Mouse (Mus musculus) frontal cortex, postnatal 14 days (tissue): ENCODE measurements around the gene Ccdc146.
"Not testable (repeated sequence)": the region's sequence is repeated elsewhere in the genome, so short reads cannot be mapped to it uniquely, and the experiment has no call there.

Experiments
- DNase-seq, 2 experiments: peaks; one replicate each; pipeline ENCODE4 v3.0.0; 2022; ENCODE audit warnings: low spot score in 2 of 2

Ccdc146 gene

DNA sequence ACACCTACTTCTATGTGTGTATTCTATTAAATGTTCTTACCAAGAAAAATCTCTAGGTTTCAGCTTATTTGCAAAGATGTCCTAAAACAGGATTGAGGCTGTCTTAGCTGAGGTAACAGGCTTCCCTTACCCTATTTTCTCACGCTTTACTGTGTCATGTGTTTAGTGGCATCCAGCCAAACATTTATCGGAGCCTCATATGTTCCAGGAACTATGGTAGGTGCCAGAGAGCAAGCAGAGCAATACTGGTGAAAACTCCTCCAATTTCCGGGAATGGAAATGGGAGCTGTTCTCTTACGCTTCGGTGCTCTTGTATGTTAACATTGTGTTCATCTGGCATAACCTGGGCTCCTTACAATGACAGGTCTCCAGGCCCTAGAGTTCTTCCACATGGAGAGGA lies 92.8 kb downstream of the Ccdc146 start:
- no peak for DNase-seq

DNA sequence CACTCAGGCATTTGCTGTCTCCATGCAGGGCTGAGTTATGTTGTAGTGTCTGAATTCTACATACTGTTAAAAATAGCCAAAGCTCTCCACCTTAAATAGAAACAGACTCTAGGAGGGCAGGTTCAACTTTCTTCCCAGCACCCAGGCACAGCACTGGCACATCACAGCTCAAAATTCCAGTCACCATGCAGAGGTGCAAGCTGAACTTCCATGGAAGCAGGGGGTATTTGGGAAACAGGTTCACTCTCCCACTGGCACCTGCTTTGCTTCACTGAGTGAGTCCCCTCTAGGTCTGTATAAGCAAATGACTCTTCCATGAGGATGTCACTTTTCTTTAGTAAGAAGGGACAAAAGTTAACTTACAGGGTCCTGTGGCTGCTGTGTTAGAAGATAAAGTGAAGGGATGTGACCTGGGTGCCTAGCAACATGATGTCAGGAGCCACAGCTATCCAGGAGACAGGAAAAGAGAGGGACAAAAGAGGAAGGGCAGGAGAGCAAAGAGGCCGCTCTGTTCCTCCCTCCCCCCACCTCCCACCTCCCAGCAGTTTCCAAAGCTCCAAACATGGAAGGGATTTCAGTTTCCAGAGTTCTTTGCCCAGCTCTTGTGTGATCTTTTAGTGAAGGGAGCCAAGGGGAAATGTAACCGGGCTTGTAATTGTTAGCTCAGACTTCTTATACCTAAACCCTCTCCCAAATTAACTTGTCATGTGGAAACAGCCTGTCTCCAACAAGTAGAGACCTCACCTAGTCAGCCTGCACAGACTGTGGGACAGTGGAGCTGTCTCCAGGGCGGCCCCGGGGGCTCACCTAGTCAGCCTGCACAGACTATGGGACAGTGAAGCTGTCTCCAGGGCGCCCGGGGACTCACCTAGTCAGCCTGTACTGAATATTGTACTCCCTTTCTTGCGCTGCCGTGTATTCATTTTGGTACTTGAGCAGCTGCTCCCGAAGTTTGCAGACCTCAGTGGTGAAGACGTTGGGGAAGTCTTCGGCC lies 94.5 kb downstream of the Ccdc146 start:
- DNase-seq = no peak

DNA sequence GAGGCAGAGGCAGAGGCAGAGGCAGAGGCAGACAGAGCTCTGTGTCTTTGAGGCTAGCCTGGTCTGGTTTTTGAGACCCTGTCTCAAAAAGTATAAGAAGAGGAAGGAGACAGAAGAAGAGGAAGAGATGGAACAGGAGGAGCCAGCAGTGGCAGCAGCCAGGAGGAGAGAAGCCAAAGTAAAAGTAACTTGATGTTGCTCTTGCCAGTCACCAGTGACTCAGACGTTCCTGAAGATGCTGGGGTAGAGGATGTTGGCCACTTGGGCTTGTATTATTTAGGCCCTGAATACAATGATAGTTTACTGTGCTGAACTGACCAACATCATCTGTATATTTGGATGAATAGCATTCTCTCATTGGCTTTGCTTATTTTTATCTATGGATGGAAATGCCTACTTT lies 95.9 kb downstream of the Ccdc146 start:
- no peak for DNase-seq

DNA sequence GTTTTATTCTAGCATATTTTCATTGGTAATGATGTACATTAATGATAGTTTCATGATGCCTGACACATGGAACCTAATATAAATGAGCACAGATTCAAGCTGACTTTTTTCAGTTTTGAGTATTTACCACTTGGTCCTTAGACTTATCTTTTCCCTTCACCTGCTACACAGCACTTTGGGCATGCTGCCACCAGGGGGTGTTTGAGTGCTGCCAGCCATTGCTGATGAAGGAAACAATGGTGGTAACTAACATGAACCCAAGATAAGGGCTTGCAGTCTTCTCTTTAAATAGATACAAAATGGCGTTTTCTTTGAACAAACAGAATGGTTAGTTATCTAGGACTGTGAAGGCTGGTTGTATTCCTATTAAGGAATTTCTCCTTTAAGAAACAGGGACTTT lies 98.0 kb downstream of the Ccdc146 start:
- peak in 1 of 2 experiments; percentile 16 for DNase-seq

DNA sequence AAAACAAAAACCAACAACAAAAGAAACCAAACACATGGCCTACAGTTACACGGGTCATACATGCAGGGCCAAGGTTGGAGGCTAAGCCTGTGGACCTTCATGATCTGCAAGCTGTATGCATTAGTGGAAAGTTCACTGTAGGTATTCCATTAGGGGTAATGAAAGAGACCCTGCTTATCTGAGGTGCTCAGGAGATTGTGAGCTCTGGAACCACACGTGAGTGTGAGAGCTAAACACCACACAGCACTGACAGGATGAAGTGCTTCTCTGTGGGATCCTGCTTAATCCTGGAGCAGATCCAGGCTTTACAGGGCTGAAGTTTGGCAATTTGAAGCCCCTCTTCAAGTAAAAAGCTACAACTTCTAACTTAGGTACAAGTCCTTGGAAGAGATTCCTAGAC lies 104.3 kb downstream of the Ccdc146 start:
- no peak for DNase-seq

DNA sequence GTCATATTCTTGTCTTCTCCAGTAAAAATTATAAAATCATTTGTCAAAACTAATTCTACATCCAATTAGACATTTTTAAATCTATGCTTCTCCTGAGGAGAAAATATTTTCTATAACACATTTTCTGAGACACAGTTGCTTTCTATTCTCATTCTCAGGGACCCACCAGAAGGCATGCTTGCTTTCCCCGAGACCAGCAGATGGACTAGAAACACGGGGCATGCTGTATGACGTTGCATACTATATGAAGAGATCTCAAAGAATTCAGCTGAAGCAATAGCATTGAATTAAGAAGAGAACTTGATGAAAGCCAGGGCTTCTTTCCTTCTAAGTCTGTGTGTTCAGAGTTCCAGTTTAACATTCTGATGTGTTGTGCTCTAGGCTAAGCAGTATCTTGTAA lies 109.8 kb downstream of the Ccdc146 start:
- no peak for DNase-seq

DNA sequence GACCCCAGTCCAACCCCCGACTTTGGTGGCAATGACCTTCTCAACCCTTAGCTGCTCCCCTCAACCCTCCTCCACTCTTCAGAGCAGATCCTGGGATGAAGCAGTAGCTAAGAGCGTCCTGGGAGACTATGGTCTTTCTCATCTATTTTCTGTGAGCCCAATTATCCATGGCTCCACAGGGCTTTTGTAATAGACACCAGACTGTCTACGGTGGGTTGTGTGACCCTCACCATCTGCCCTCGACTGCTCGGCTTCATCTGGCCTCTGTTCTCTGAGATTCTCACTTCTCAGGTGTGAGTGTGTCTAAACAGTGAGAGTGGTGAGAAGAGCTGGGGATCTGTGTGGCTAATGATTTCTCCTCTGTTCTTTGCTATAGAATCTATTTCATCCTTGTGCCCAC lies 117.3 kb downstream of the Ccdc146 start:
- DNase-seq = no peak

DNA sequence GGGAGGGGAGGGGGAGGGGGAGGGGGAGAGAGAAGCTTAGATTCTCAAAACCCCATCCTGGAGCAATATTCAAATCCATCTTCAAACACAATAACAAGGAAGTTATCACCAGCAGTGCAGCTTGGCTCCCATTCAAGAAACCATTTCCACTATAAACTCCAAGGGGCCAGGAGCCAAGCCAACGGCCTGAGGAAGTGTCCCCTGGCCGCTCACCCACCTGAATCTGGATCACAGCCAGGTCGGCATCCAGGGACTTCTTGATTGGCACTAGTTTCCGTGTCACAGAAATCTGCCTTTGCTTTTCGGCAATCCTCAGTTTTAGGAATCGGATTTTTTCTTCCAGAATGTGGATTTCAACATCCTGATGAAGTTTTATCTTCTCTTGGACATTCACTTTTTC lies 123.5 kb downstream of the Ccdc146 start:
- no peak for DNase-seq

DNA sequence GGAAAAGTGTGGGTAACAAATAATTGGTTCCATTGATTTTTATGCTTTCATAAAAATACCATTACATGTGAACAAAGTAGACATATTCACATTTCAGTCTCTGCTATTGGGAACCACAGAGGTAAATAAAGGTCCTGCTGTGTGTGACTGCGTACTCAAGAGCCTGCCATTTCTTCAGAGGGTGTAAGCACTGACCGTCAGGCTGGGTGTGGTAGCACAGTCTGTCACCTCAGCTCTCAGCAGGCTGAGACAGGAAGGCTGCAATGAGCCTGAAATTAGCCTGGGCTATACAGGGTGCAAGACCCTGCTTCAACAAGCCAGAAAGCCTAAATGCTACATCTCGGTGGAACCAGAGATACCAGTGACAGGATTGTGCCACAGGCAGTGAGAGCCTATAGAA lies 124.4 kb downstream of the Ccdc146 start:
- no peak for DNase-seq

DNA sequence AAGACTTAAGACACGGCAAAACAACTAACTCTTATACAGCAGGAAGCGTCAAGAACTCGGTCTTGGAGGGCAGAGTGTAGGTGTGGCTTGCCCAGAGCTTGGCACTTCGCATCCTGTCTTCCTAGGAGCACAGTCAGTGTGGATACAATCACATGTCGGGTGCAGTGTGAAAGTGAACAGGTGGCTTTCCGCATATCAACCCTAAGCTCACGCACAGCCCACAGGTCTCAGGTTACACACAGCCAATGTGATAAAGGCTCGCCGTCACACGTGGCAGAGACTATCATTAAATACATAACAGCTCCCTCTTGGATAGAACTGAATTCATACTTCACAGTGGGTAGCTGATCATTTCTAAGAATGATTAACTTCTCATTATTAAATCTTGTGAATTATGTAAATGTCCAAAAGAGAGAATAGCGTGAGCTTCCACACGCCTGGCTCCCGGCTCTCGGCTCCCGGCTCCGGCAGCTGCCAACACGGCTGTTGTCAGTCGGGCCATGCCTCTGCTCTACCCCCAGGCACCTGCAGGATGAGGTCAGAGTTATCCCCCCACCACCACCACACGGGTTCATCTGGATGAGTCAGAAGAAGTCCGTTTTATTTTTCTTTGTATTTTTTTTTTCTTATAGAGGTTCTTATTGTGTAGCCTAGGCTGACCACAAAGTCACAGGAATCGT lies 125.3 kb downstream of the Ccdc146 start:
- no peak for DNase-seq

DNA sequence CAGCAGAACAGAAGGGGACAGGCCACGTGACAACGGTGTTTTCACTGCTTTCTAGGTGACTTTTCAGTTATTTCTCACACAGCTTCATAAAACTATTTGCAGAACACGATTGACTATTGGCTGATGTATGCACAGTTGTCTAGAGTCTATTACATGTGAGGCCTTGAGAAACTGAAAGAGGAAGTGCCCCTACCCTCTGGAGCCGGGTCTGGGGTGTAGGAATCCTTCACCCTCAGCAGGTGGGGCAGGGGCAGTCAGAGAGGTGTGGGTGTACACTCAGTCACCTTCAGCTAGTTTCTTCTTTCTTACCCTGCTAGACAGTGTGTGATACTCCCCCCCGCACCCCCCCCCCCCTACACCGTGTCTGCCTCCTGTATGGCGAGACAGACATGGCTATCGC lies 128.8 kb downstream of the Ccdc146 start:
- DNase-seq = no peak

DNA sequence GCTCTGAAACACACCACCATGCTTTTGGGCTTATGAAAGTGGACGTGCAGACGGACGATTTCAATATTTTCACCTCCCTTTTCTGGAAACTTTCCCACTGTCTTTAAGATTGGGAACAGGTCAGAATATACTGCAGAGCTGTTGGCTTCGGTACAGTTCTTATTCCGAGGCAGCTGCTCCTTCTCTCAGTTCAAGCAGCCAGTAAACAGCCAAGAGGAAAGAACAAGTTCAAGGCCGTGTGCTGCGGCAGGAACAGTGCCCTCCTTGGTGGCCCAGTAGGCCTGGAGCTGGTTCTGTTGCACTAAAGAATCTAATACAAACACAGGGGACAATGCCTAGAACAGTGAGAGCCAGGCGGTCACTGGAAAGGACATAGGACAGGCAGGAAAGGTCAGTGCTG lies 133.9 kb downstream of the Ccdc146 start:
- DNase-seq = no peak

DNA sequence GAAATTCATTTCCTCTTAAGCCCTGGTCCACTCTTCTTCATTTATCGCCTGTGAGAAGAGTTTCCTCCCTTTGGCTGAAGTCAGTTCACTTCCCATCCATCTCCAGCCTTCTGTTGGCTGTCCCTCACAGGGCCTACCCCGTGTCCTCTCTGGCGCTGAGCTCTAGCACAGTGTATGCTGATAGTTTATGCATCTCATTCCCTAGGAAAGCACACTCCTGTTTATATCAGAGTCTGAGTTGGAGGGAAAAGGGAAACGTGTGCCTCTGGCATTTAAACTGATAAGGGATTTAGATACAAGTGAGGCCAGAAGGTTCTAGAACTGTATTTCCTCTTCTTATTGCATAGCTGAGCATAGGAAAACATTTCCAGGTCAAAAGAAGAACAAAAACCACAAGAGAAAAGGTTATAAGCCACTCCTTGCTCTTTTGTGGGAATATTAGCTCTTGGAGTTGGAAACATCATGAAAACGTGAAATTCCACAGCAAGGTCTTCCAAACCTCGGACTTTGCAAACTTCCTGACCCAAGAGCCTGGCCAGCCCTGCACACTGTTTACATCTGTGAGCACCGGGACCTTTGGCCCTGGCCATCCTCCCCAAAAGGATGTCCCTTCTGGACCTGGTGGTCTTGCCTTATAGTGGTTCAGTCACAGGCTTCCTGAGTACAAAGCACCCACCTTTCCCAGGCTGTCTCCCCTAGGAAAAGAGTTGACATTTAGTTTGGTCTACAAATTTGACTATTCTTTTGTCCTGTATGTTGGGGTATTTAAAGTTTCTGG lies 135.6 kb downstream of the Ccdc146 start:
- DNase-seq = no peak

DNA sequence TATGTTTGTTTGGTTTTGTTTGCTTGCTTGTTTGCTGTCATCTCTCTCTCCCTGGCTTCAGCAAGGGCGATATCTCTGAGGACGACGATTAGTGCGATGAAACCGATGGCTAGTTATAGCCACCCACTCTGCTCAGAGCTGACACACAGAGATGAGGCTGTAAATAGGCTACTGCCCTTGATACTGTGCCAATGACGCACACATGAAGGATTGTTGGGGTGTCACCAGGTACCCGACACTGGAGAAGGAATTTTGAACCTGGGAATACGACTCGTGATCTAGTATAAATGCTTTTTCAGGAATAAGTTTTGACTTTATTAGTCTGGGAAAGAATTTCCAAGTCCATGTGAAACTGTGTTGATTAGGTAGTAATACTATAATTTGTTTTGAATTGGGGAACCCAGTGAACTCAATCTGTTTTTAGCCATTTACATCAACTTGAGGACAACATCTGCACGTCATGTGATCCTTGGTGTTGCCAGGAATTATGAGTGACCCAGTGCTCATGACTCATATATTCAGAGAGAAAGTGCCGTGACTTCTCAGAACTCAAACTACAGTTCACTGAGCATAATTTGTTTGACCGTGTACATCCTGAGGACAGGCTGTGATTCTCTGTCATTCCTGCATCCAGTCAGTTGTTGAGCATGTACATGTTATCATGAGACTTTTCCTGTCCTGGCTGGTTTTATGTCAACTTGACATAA lies 141.0 kb downstream of the Ccdc146 start:
- DNase-seq = no peak

DNA sequence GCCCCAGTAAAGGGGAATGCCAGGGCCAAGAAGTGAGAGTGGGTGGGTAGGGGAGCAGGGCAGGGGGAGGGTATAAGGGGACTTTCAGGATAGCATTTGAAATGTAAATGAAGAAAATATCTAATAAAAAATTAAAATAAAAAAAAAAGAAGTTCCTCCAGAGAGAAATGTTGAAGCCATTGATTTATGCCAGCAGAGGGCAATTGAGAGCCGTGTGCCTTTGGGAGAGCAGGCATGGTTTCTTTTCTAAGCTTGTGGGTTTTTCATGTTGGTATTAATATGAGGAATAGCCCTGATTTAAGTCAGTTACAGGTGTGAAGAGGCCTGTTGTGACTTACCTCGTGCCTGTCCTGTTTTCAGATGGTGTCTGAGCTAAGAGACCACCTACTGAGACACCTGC lies 146.8 kb downstream of the Ccdc146 start:
- not testable (repeated sequence) for DNase-seq

DNA sequence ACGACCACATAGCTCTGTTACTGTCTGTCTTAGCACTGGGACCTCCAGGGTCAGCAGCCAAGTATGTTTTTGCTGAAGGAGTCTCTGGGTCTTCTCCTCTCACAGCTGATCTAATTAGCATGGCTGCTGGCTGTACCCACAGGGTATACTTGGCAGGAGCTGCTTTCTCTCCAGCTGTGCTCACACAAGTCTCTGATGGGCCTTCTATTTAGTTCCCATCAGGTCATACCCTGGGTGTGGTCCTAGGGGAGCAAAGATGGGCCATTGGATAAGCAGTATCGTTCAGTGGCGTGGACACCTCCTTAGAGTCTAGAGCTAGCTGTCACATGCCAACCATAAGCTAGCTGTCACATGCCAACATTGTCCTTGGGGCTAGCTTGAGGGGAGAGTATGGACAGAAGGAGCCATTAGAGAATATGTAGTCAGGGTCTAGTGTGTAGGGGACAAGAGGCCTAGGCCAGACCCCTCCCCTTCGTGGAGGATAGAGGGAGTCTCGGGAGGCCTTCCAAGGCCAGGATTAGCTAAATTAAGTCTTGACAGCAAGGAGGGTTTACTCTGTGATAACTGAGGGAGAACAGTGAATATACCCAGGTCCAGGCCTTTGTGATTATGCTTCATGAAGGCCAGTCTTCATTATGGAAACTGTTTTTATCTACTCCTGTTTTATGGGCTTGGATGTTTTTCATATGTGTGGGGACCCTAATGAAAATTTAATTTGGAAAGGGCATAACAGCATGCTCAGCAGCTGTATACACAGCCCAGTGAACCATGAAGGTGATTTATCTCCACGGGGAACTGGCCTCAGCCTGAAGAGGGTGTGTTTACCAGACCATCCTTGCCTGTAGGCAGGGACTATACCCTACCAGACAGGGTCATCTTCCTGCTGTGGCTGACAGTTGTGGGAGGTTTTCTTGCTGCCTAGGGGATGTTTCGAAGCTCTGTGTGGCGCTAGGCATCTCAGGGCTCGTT lies 152.8 kb downstream of the Ccdc146 start:
- no peak for DNase-seq

DNA sequence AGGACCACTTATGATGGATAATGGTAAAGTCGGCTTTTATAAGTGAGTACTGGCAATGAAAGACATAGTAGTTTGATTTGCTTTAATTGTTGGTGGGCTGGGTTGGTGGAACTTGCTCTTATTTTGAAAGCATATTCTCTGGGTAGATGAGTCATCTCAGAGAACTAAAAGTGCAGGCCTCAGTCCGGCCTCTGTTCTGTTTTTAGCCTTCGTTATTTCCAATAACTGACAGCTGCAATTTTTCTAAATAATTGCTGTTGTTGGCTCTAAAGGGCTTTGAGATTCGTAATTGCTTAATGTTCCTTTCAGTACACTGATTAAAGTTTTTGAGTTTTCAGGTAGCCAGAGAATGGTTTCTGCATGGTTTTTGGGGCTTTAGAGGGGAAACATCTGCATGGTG lies 153.7 kb downstream of the Ccdc146 start:
- DNase-seq = no peak

DNA sequence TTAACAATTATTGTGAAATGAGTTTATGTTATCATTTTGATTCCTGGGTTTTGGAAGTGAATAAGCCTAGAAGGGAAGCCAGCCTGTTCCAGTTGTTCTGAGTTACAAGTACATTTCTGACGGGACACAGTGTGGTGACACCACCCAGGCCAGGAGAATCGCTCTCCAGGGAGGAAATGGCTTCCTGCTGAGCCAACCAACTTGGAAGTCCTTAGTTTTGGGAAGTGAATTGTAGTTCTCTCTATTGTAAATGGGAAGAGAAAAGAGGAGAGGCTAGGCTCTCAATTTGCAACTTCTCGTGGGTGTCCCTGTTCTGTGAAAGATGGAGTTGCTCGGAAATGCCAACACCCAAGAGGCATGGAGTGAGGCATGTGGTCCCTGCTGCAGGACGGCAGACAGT lies 155.0 kb downstream of the Ccdc146 start:
- no peak for DNase-seq

DNA sequence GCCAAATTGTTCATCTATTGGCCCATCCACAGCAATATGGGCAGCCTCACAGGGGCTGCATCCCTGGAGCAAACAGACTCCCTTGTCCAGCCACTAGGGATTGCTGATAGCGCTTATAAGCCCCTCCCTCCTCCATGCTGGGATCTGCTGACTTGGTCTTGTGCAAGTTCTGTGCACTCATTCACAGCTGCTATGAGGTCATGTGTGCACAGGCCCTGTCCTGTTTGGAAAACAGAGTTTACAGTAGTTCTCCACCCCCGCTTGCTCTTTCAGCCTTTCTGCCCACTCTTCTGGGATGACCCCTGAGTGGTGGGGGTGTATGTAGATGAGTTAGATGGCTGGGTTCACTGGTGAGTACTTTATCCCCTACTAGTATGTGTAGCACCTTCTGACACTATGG lies 157.4 kb downstream of the Ccdc146 start:
- DNase-seq = no peak

DNA sequence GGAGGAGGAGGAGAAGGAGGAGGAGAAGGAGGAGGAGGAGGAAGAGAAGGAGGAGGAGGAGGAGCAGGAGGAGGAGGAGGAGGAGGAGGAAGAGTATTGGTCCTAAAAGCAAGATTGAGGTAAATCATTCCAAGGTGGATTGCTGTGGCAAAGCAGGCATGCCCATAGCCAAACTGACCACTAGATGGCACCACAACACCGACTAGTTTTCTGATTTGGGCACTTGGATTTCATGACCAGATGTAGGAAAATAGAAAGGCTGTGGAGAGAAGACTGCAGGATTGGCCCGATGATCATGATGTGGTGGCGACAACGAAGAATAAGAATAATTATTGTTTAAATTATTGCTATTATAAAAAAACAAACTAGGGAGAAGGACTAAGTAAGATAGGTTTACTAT lies 159.4 kb downstream of the Ccdc146 start:
- DNase-seq = peak; percentile 45 to 85
